Mouse (Mus musculus) liver, embryonic 14.5 days (tissue): ENCODE data around the gene Dcun1d4.

Experiments used
- CTCF ChIP-seq: IDR thresholded peaks from 2 replicates; pipeline ENCODE4 v1.5.1; 2016; ENCODE audit warnings: antibody characterized with exemption, low read depth, control low read depth
- EP300 ChIP-seq: IDR thresholded peaks from 2 replicates; pipeline ENCODE4 v1.6.1; 2016; ENCODE audit warnings: antibody characterized with exemption, low read depth

DNA sequence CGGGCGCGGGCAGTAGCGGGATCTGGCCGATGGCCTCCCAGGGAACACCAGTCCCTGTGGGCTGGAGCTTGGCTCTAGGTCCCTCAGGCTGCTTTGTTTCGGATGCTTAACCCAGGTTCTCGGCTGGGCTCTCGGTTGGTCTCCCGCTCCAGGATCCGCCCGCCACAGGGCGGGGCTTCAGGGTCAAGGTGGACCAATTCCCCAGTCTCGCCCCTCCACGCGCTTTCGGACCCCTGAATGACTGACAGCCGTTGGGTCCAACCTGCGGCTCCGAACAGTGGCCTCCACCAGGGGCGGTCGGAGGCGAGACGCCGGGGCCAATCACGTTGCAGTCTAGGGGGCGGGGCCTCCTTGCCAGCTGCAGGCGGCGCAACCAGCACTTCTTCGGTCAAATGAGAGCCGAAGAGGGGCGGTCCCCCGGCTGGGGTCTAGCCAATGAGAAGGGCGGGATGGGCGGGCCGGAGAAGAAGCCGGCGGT is 9.8 kb downstream of the Dcun1d4 start:
- TF ChIP-seq CTCF (peak; percentile 70), EP300 (no peak)
